Mouse (Mus musculus) embryonic facial prominence, embryonic 14.5 days (tissue): ENCODE measurements at regions not wholly inside any gene's neighbourhood (a gene's known extent, or its start where the extent isn't known, plus 50 kb on each side); places are given as distances from the start of the nearest gene placed in this dataset.
"Not testable (repeated sequence)": the region's sequence is repeated elsewhere in the genome, so short reads cannot be mapped to it uniquely, and the experiment has no call there.

Experiments used
- ATAC-seq: fragments of 200-750 bp; cut with Nextera tagmentation; 2 replicates; pipeline ENCODE4 v1.8.0; 2017; ENCODE audit warnings: low read depth, moderate number of reproducible peaks, moderate TSS enrichment
- DNase-seq: peaks from one replicate; pipeline ENCODE4 v3.0.0-alpha.2; 2015; ENCODE audit warnings: low spot score
- H3K27ac ChIP-seq: fragments of 300-500 bp; sonication (generic); replicated peaks from 2 replicates; pipeline ENCODE4 v1.5.1; 2014; ENCODE audit warnings: low read depth, mild to moderate bottlenecking, low read length, moderate library complexity
- H3K27me3 ChIP-seq: fragments of 300-500 bp; sonication (generic); replicated peaks from 2 replicates; pipeline ENCODE4 v1.6.1; 2014; ENCODE audit warnings: low read length; ENCODE audit not compliant: control insufficient read depth, insufficient read depth
- H3K36me3 ChIP-seq: fragments of 300-500 bp; sonication (generic); 2 replicates; pipeline ENCODE4 v1.6.1; 2014; ENCODE audit warnings: low read length, mixed read lengths; ENCODE audit not compliant: control insufficient read depth, insufficient read depth
- H3K4me1 ChIP-seq: fragments of 300-500 bp; sonication (generic); 2 replicates; pipeline ENCODE4 v1.6.1; 2014; ENCODE audit warnings: antibody characterized with exemption, low read length; ENCODE audit not compliant: control insufficient read depth, insufficient read depth
- H3K4me2 ChIP-seq: fragments of 300-500 bp; sonication (generic); 2 replicates; pipeline ENCODE4 v1.6.1; 2014; ENCODE audit warnings: low read depth, mild to moderate bottlenecking, low read length, moderate library complexity, mixed read lengths
- H3K4me3 ChIP-seq: fragments of 300-500 bp; sonication (generic); 2 replicates; pipeline ENCODE4 v1.5.1; 2014; ENCODE audit warnings: low read depth, mild to moderate bottlenecking, low read length
- H3K9ac ChIP-seq: fragments of 300-500 bp; sonication (generic); 2 replicates; pipeline ENCODE4 v1.6.1; 2014; ENCODE audit warnings: low read depth, mild to moderate bottlenecking, low read length, moderate library complexity, mixed read lengths
- H3K9me3 ChIP-seq: fragments of 300-500 bp; sonication (generic); 2 replicates; pipeline ENCODE4 v1.6.1; 2016; ENCODE audit warnings: low read length; ENCODE audit not compliant: control insufficient read depth
- whole genome bisulfite sequencing: fragments of 180-500 bp; shearing (Covaris S2); extraction: QIAGEN DNeasy Blood & Tissue Kit; methylation state at CpG from one replicate; pipeline ENCODE4 v1.1.7; 2014; 5-methylcytosine and 5-hydroxymethylcytosine counted together

DNA sequence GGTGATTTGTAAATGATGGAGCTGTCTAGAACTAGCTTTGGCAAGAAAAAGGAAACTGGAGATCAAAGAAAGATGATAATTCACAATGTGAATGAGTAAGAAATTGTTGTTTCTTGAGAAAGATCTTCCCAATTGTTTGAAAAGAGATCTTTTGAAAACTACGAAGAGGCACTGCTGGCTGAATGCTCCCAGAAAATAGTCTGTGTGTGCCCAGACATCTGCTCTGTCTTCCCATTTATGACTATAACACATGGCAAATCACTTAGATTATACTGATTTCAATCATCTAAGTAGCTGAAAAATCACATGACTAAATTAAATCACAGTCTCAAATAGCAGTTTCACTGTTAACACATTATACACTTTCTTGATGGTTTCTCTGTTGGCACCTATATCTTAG, 434.2 kb upstream of the Sema6d start:
- Histone ChIP-seq H3K9me3 (no peaks in the 10 kb centered on the region), H3K4me1 (no peaks in the 10 kb centered on the region), H3K4me3 (no peak overlapping the region), H3K36me3 (no peaks in the 10 kb centered on the region), H3K27me3 (no peaks in the 10 kb centered on the region), H3K4me2 (no peak overlapping the region), H3K9ac (no peak overlapping the region), H3K27ac (no peak overlapping the region)
- no peak for ATAC-seq
- DNase-seq = no peak
- 86% methylated on average over 1 of the region's 1 CpGs for WGBS

DNA sequence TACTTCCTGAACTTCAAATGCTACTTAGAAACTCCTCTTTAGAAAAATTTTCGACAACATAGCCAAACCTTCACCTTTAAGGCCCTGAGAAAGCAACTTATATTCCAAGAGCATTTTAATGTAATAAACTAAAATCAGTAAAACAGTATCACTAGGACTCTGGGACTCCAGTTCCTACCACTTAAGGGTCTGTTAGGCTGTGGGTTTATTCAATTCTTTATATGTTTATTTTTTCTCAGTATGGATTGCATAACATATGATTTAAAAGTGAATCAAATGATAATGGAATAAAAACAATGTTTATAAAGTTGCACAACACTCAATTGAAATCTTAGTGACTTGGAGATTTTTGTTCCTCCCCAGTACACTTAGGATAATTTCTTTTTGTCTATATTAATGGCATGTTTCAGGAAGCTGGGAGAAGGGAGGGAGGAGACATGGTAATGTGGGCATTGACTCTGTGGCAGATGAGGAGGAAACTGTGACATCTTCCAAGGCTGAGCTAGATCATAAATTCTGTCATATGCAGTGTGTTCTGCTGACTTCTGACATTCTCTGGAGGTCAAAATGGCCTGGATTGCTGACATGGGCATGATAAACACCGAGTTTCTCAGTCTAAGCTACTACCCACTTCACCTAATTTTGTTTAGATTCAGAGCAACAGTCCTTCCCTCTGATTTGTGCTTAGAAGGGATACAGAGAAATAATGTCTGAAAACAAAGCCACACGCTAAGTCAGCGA, 401.3 kb upstream of the Sema6d start:
- Histone ChIP-seq H3K9ac (no peak overlapping the region), H3K9me3 (no peaks in the 10 kb centered on the region), H3K36me3 (no peaks in the 10 kb centered on the region), H3K27ac (no peak overlapping the region), H3K4me1 (no peaks in the 10 kb centered on the region), H3K27me3 (no peaks in the 10 kb centered on the region), H3K4me2 (no peak overlapping the region), H3K4me3 (no peak overlapping the region)
- 69% methylated on average over 4 of the region's 4 CpGs for WGBS
- ATAC-seq (no peak), DNase-seq (no peak)

DNA sequence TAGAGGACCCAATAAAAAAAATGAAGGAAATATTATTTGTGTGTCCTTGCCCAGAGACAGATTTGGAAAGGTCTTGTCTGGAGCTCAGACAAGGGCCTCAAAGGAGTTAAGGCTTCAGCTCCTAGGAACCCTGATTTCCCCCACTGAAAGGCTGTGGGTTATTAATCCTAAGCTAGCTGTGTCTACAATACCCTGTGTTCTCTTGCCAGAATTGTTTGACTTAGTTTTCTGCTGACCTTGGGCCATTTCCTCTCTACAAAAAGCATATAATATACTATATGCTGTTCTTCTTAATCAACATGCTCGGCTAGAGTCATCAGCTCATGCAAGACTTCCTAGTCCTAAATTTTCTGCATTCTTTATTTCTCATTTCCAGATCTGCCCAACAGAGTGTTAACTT, 400.0 kb upstream of the Sema6d start:
- Histone ChIP-seq H3K27me3 (no peaks in the 10 kb centered on the region), H3K9ac (no peak overlapping the region), H3K4me2 (no peak overlapping the region), H3K36me3 (no peaks in the 10 kb centered on the region), H3K9me3 (no peaks in the 10 kb centered on the region), H3K4me3 (no peak overlapping the region), H3K4me1 (no peaks in the 10 kb centered on the region), H3K27ac (no peak overlapping the region)
- DNase-seq (peak; percentile 1), ATAC-seq (no peak)
- WGBS = 74% methylated on average over 1 of the region's 1 CpGs

DNA sequence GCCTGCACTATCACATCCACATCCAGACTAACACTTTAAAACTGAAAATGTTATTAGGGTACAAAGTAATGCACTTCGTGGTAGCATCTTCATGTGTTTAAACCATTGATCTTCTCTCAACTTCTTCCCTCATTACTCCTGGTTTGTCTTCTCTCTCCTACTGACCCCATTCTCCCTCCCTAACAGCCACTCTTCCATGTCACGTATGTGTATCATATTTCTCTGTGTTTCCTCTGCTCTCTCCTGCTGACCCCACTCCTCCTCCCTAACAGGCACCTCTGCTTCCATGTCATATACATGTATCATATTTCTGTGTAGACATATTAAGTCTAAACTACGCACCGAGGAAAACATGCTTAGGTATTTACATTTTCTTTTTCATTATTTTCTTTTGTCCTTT, 350.1 kb upstream of the Sema6d start:
- Histone ChIP-seq H3K4me2 (no peak overlapping the region), H3K27ac (no peak overlapping the region), H3K9me3 (no peaks in the 10 kb centered on the region), H3K36me3 (no peaks in the 10 kb centered on the region), H3K4me3 (no peak overlapping the region), H3K4me1 (no peaks in the 10 kb centered on the region), H3K27me3 (no peaks in the 10 kb centered on the region), H3K9ac (no peak overlapping the region)
- ATAC-seq = no peak
- WGBS = 64% methylated on average over 4 of the region's 4 CpGs
- no peak for DNase-seq

DNA sequence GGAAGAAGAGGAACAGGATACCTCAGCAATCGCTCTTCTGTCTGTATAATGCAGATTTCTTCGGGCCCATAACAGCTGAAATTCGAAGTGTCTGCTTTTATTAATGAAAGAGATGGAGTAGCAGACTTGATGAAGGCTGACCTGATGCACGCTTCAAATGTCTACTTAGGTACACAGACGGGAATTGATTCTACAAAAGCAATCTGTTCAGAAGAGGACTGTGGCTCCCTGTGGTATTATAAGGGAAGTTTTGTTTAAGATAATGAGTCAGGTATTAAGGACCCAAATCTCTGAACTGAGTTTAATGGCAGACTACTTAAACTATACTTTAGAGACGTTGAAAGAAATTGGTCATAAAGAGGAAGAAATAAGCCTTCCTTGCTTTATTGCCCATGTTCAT, 349.2 kb upstream of the Sema6d start:
- no peaks in the 10 kb centered on the region for H3K27me3 ChIP-seq
- H3K27ac ChIP-seq = no peak overlapping the region
- H3K9me3 ChIP-seq = no peaks in the 10 kb centered on the region
- no peak overlapping the region for H3K9ac ChIP-seq
- H3K4me1 ChIP-seq = no peaks in the 10 kb centered on the region
- no peak overlapping the region for H3K4me2 ChIP-seq
- no peaks in the 10 kb centered on the region for H3K36me3 ChIP-seq
- ATAC-seq (no peak), DNase-seq (no peak)
- 70% methylated on average over 6 of the region's 6 CpGs for WGBS
- H3K4me3 ChIP-seq = no peak overlapping the region

DNA sequence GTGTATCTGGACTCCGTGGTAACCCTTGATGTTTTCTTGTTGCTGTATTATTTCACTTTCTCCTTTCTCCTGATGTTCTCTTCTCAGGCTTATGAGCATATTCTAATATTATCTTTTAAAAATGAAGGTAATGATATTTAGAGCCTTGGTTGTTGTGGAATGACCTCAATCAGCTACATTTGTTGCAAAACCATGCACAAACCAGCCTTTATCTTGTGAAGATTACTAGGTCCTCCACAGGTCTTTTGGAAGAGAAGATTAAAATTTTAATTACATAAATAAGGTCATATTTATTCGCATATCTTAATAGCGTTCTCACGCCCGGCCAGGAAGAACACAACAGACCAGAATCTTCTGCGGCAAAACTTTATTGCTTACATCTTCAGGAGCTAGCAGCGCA, 335.5 kb upstream of the Sema6d start:
- Histone ChIP-seq H3K4me2 (peak overlapping the region; percentile 42), H3K27me3 (no peaks in the 10 kb centered on the region), H3K36me3 (no peaks in the 10 kb centered on the region), H3K27ac (no peak overlapping the region), H3K4me1 (no peaks in the 10 kb centered on the region), H3K9ac (no peak overlapping the region), H3K4me3 (peak overlapping the region; percentile 22), H3K9me3 (no peaks in the 10 kb centered on the region)
- ATAC-seq (no peak), DNase-seq (no peak)
- WGBS = 81% methylated on average over 7 of the region's 7 CpGs

DNA sequence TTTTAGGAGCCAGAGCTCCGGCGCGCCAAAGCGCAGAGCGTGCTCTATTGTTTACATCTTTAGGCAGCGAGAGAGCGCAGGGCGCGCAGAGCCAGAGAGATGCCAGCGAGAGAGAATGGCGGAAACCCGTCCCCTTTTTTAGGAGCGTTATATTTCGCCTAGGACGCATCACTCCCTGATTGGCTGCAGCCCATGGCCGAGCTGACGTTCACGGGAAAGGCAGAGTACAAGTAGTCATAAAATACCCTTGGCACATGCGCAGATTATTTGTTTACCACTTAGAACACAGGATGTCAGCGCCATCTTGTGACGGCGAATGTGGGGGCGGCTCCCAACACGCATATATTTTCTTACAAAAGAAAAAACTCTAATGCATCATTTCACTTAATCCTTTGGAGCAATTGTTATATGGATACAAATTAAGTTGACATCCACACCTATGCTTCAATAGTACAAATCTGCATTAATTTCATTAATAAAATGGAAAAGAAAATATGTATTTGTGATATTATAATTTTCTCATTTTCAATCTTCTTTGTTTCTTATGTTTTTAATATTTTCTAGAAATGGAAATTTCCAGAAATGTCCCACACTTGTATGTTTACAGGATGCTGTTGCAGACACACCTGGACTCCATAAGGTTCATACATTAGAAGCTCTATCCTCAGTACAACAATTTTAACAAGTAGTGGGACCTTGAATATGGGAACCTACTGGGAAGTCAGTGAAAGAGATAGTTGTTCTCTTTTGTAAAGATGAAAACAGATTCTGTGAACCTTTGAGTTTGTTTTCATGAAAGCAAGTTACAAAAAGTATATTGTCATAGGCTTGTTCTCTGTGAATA, 334.9 kb upstream of the Sema6d start:
- not testable (repeated sequence) for H3K9ac ChIP-seq, H3K27me3 ChIP-seq, ATAC-seq, H3K36me3 ChIP-seq, H3K4me1 ChIP-seq, DNase-seq, H3K9me3 ChIP-seq, H3K27ac ChIP-seq
- peak overlapping the region; percentile 22 for H3K4me3 ChIP-seq
- WGBS = 57% methylated on average over 10 of the region's 24 CpGs
- peak overlapping the region; percentile 42 for H3K4me2 ChIP-seq

DNA sequence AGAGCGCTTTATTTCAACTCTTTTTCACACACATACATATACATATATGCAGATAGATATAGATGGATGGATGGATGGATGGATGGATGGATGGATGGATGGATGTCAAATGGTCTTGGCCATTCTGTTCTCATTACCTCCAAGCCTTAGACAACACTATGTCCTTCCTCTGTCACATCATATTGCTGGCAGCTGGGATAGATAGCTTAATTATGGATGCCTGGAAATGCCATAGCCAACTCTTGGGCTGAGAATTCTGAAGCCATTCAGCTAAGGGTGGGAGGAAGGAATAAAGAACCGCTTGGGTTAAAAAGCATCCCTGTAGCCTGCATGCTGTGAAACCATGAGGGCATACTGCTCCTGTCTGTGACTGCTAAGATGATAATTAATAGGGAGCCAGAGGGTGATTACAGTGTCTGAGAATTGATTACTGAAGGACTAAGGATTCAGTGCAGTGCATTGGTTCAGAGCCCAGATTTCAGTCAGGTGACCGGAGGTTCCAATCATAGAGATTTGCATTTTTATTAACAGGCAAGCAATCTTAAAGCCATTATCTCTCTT, 290.5 kb upstream of the Sema6d start:
- ATAC-seq = no peak
- no peaks in the 10 kb centered on the region for H3K9me3 ChIP-seq
- H3K9ac ChIP-seq = no peak overlapping the region
- WGBS = 85% methylated on average over 3 of the region's 3 CpGs
- H3K36me3 ChIP-seq = no peaks in the 10 kb centered on the region
- no peaks in the 10 kb centered on the region for H3K27me3 ChIP-seq
- no peak overlapping the region for H3K27ac ChIP-seq
- no peak for DNase-seq
- H3K4me2 ChIP-seq = no peak overlapping the region
- H3K4me1 ChIP-seq = no peaks in the 10 kb centered on the region
- H3K4me3 ChIP-seq = no peak overlapping the region
